Mouse (Mus musculus) myocyte (in vitro differentiated cells): ENCODE data around the gene Slc4a11.

Experiments
- E2F4 ChIP-seq: IDR thresholded peaks from one replicate; pipeline ENCODE4 v1.6.1; 2011; ENCODE audit warnings: mild to moderate bottlenecking, control low read depth, moderate library complexity; ENCODE audit not compliant: insufficient read depth
- MAX ChIP-seq: IDR thresholded peaks from one replicate; pipeline ENCODE4 v1.6.1; 2011; ENCODE audit warnings: low read depth, mild to moderate bottlenecking, control low read depth
- MYOD1 ChIP-seq, 3 experiments: IDR thresholded peaks; one replicate each; pipeline ENCODE4 v1.6.1; 2011; ENCODE audit warnings: control low read depth in 2 of 3, low read depth in 2 of 3, mild to moderate bottlenecking in 2 of 3, moderate library complexity in 1 of 3; ENCODE audit not compliant: insufficient read length in 2 of 3, control insufficient read depth in 1 of 3
- MYOG ChIP-seq, 3 experiments: IDR thresholded peaks; one replicate each; pipeline ENCODE4 v1.6.1; 2011; ENCODE audit warnings: control low read depth in 2 of 3, low read depth in 2 of 3, mild to moderate bottlenecking in 2 of 3; ENCODE audit not compliant: insufficient read length in 2 of 3, control insufficient read depth in 1 of 3, insufficient read depth in 1 of 3
- POLR2A ChIP-seq: IDR thresholded peaks from one replicate; pipeline ENCODE4 v1.6.1; 2011; ENCODE audit warnings: low read depth, mild to moderate bottlenecking, control low read depth, moderate library complexity; ENCODE audit not compliant: insufficient read length
- POLR2AphosphoS2 ChIP-seq: IDR thresholded peaks from one replicate; pipeline ENCODE4 v1.6.1; 2011; ENCODE audit warnings: low read depth, control low read depth; ENCODE audit not compliant: insufficient read length
- SRF ChIP-seq: IDR thresholded peaks from one replicate; pipeline ENCODE4 v1.6.1; 2011; ENCODE audit warnings: low read depth; ENCODE audit not compliant: control insufficient read depth, insufficient read length
- TCF12 ChIP-seq: IDR thresholded peaks from one replicate; pipeline ENCODE4 v1.6.1; 2011; ENCODE audit warnings: mild to moderate bottlenecking, control low read depth; ENCODE audit not compliant: poor library complexity, insufficient read depth, severe bottlenecking
- USF1 ChIP-seq: IDR thresholded peaks from one replicate; pipeline ENCODE4 v1.6.1; 2011; ENCODE audit warnings: low read depth, mild to moderate bottlenecking, control low read depth, moderate library complexity

- TF ChIP-seq POLR2A (no peak), MAX (no peak), POLR2AphosphoS2 (no peak), USF1 (no peak), MYOG (IDR thresholded peaks at IDR 0.05; ENCODE audit: control insufficient read depth in 1 of 3, insufficient read depth in 1 of 3, insufficient read length in 2 of 3, low read depth in 2 of 3) (no peak), E2F4 (no peak), TCF12 (no peak), SRF (no peak), MYOD1 (IDR thresholded peaks at IDR 0.05; ENCODE audit: control insufficient read depth in 1 of 3, insufficient read length in 2 of 3, low read depth in 2 of 3) (no peak)
Measured at GRCm38 (mm10) chr2:130707057-130707456, 9.7 kb upstream of the Slc4a11 start.
